Mouse (Mus musculus) cerebellum, adult 9-11 months (tissue): Measurements from ENCODE around the gene Mycs.

Experiments used
- DNase-seq: peaks from one replicate; pipeline ENCODE4 v3.0.0; 2022

The Mycs gene

GRCm38 (mm10) chrX:5469165-5469564, at the start of gene Mycs:
Gene Mycs (minus strand): TSS chrX:5469265.
- DNase-seq: no peak

- DNase-seq: no peak
These were observed 1.0 kb downstream of the Mycs start for GRCm38 (mm10) chrX:5468022-5468421.
